Mouse (Mus musculus): ENCODE results near the gene Nfkb1. TPM values are rescaled to one million over a fixed set of nuclear protein-coding genes. Genes with fewer than 3 reads are reported as not detected.

Gene Nfkb1
- total and polyA plus RNA-seq, 3 experiments, result 44.8 to 93.6 (median 59.9) TPM

- Histone ChIP-seq H3K9me3 (replicated peaks; ENCODE audit: insufficient read depth, low read length) (no peaks in the 10 kb centered on the region), H3K27ac (ENCODE audit: control insufficient read depth, low read depth, low read length) (0 out of 2 replicates have a peak overlapping the region, but pooled peaks have one; percentile 11), H3K27me3 (ENCODE audit: control insufficient read depth in 1 of 2, insufficient read depth in 2 of 2, low read length in 2 of 2) (no peaks in the 10 kb centered on the region), H3K36me3 (ENCODE audit: control insufficient read depth in 1 of 2, insufficient read depth in 2 of 2, low read length in 2 of 2) (peaks cover 0 to 30% of the 10 kb centered on the region in 2 experiments; a peak in 2 of 4 replicates), H3K4me3 (ENCODE audit: control insufficient read depth in 1 of 2, insufficient read depth in 1 of 2, low read depth in 2 of 2, low read length in 2 of 2) (peak overlapping the region in 1 of 2 experiments; percentile 9; a peak in 2 of 4 replicates), H3K9ac (ENCODE audit: control insufficient read depth, low read depth, low read length, poor library complexity, severe bottlenecking) (no peak overlapping the region), H3K4me1 (ENCODE audit: control insufficient read depth in 1 of 2, insufficient read depth in 2 of 2, low read length in 2 of 2) (peaks cover 24 to 29% of the 10 kb centered on the region in 2 experiments), H3K79me2 (ENCODE audit: control insufficient read depth, insufficient read depth, low read length, poor library complexity) (peaks cover 24% of the 10 kb centered on the region)
- TF ChIP-seq RCOR1 (IDR thresholded peaks at IDR 0.05; ENCODE audit: low read depth, low read length) (no peak), HCFC1 (IDR thresholded peaks at IDR 0.05; ENCODE audit: low read depth, low read length) (0 out of 2 replicates have a peak, but pooled peaks have one; percentile 6), GATA1 (IDR thresholded peaks at IDR 0.05; ENCODE audit: low read depth, low read length) (peak; percentile 63), ZNF384 (IDR thresholded peaks at IDR 0.05; ENCODE audit: low read depth, low read length) (no peak), TCF12 (IDR thresholded peaks at IDR 0.05; ENCODE audit: low read depth, low read length) (no peak), EP300 (IDR thresholded peaks at IDR 0.05; ENCODE audit: low read depth in 1 of 2, low read length in 2 of 2) (peak in 1 of 2 experiments; percentile 17; a peak in 2 of 4 replicates)
- DNase-seq (ENCODE audit: low read depth, low spot score), result no peak
These were observed 2.2 kb downstream of the Nfkb1 start for GRCm38 (mm10) chr3:135688970-135689772.

DNA sequence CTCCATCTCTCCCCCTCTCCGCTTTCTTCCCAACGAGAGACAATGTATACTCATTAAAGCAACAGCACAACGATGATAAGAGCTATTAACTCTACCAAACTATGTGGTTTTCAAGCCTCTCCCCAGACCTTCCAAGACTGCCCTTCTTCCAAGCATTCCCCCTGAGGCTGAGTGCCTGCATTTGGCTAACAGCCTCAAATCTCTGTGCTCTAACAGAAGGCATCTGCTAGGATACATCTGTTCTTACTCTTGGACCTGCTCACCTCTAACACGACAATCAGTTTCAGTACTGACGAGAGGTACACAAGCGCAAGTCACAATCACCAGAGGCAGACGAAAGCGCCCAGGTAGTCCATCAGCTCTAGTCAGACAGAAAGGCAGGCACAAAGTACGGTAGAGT lies 3.4 kb downstream of the Nfkb1 start:
- H3K4me1 ChIP-seq (ENCODE audit: control insufficient read depth in 1 of 2, insufficient read depth in 2 of 2, low read length in 2 of 2), result peaks cover 24 to 32% of the 10 kb centered on the region in 2 experiments
- DNase-seq (ENCODE audit: low read depth, low spot score), result no peak

More for the DNA sequence above, 3.4 kb downstream of the Nfkb1 start:
- no peak overlapping the region for H3K27ac ChIP-seq (ENCODE audit: control insufficient read depth, low read depth, low read length)
- H3K9me3 ChIP-seq (replicated peaks; ENCODE audit: insufficient read depth, low read length), result no peaks in the 10 kb centered on the region
- peaks cover 0 to 33% of the 10 kb centered on the region in 2 experiments; a peak in 2 of 4 replicates for H3K36me3 ChIP-seq (ENCODE audit: control insufficient read depth in 1 of 2, insufficient read depth in 2 of 2, low read length in 2 of 2)
- H3K4me3 ChIP-seq (ENCODE audit: control insufficient read depth in 1 of 2, insufficient read depth in 1 of 2, low read depth in 2 of 2, low read length in 2 of 2), result no peak overlapping the region
- no peak for TF ChIP-seq TAL1 (IDR thresholded peaks at IDR 0.05; ENCODE audit: low read length)
- no peak for TF ChIP-seq MYB (IDR thresholded peaks at IDR 0.05; ENCODE audit: low read depth, low read length)
- no peak for TF ChIP-seq KAT2A (conservative IDR thresholded peaks at IDR 0.05; ENCODE audit: low read depth, low read length)
- TF ChIP-seq MAZ (IDR thresholded peaks at IDR 0.05; ENCODE audit: low read depth, low read length), result no peak
- TF ChIP-seq MXI1 (IDR thresholded peaks at IDR 0.05; ENCODE audit: low read depth, low read length), result no peak
- TF ChIP-seq MYC (IDR thresholded peaks at IDR 0.05; ENCODE audit: low read depth, low read length), result no peak
- no peak for TF ChIP-seq USF1 (IDR thresholded peaks at IDR 0.05; ENCODE audit: low read depth, low read length)
- TF ChIP-seq SIN3A (IDR thresholded peaks at IDR 0.05; ENCODE audit: low read length), result no peak
- TF ChIP-seq UBTF (IDR thresholded peaks at IDR 0.05; ENCODE audit: borderline replicate concordance, insufficient read depth, low read depth, low read length), result no peak
- TF ChIP-seq ZNF384 (IDR thresholded peaks at IDR 0.05; ENCODE audit: low read depth, low read length), result no peak
- no peak for TF ChIP-seq RCOR1 (IDR thresholded peaks at IDR 0.05; ENCODE audit: low read depth, low read length)
- no peak for TF ChIP-seq MEF2A (IDR thresholded peaks at IDR 0.05; ENCODE audit: extremely low read depth, insufficient replicate concordance, low read depth, low read length, poor library complexity, severe bottlenecking)
- TF ChIP-seq POLR2AphosphoS2 (IDR thresholded peaks at IDR 0.05; ENCODE audit: low read length), result no peak
- TF ChIP-seq TCF12 (IDR thresholded peaks at IDR 0.05; ENCODE audit: low read depth, low read length), result no peak
- no peak for TF ChIP-seq ELF1 (IDR thresholded peaks at IDR 0.05; ENCODE audit: low read depth, low read length)
- no peak for TF ChIP-seq JUND (IDR thresholded peaks at IDR 0.05; ENCODE audit: low read depth, low read length)
- no peak for TF ChIP-seq ZMIZ1 (IDR thresholded peaks at IDR 0.05; ENCODE audit: low read depth, low read length)
- no peaks in the 10 kb centered on the region for H3K27me3 ChIP-seq (ENCODE audit: control insufficient read depth in 1 of 2, insufficient read depth in 2 of 2, low read length in 2 of 2)
- H3K79me2 ChIP-seq (ENCODE audit: control insufficient read depth, insufficient read depth, low read length, poor library complexity), result peaks cover 26% of the 10 kb centered on the region
- H3K9ac ChIP-seq (ENCODE audit: control insufficient read depth, low read depth, low read length, poor library complexity, severe bottlenecking), result no peak overlapping the region

Measured in MEL (cell line).